Mouse (Mus musculus): ENCODE measurements at regions not wholly inside any gene's neighbourhood (a gene's known extent, or its start where the extent isn't known, plus 50 kb on each side); places are given as distances from the start of the nearest gene placed in this dataset.

- no peaks in the 10 kb centered on the region for H3K79me2 ChIP-seq (replicated peaks; ENCODE audit: control insufficient read depth, extremely low read depth, insufficient read depth, poor library complexity, severe bottlenecking)
- peaks cover 88% of the 10 kb centered on the region for H3K27me3 ChIP-seq (replicated peaks)
- no peak for DNase-seq (ENCODE audit: extremely low read depth)
- TF ChIP-seq ZC3H11A (IDR thresholded peaks at IDR 0.05; ENCODE audit: low read depth, low read length) (no peak), HCFC1 (IDR thresholded peaks at IDR 0.05; ENCODE audit: low read depth, low read length) (no peak), CHD2 (IDR thresholded peaks at IDR 0.05; ENCODE audit: low read length) (no peak), UBTF (IDR thresholded peaks at IDR 0.05; ENCODE audit: low read depth, low read length) (no peak), ELF1 (IDR thresholded peaks at IDR 0.05; ENCODE audit: low read depth, low read length) (no peak), NELFE (IDR thresholded peaks at IDR 0.05; ENCODE audit: low read depth, low read length) (no peak), KAT2A (IDR thresholded peaks at IDR 0.05; ENCODE audit: insufficient replicate concordance, low read length) (no peak), MAZ (IDR thresholded peaks at IDR 0.05; ENCODE audit: low read depth, low read length) (no peak), MAX (IDR thresholded peaks at IDR 0.05; ENCODE audit: low read length) (no peak), TCF12 (IDR thresholded peaks at IDR 0.05; ENCODE audit: low read depth, low read length) (no peak)
- no peak overlapping the region for H3K4me2 ChIP-seq (ENCODE audit: insufficient read depth, low read depth, poor library complexity, severe bottlenecking)
- dilution Hi-C loops (cut with MboI; ENCODE audit: extremely low pct_ligation_motif_present, extremely low pct_unique_long_range_greater_than_20kb, low sequenced_read_pairs) (no loop called here), in situ Hi-C loops (cut with MboI; ENCODE audit: low pct_ligation_motif_present, low pct_unique_long_range_greater_than_20kb, low sequenced_read_pairs) (no loop called here)
- peaks cover 3% of the 10 kb centered on the region in 2 experiments; a peak in 2 of 4 replicates for H3K4me1 ChIP-seq (ENCODE audit: control insufficient read depth in 1 of 2, insufficient read depth in 2 of 2)
- no peak overlapping the region for H3K4me3 ChIP-seq (replicated peaks in 1 of 3; ENCODE audit: low read depth in 2 of 3, low read length in 2 of 3, poor library complexity in 1 of 3)
- no peaks in the 10 kb centered on the region for H3K9me3 ChIP-seq (replicated peaks; ENCODE audit: low read length)
- no peaks in the 10 kb centered on the region for H3K36me3 ChIP-seq (replicated peaks in 1 of 2; ENCODE audit: control insufficient read depth in 1 of 2, insufficient read depth in 1 of 2, low read length in 1 of 2)
- no peak overlapping the region for H3K27ac ChIP-seq (ENCODE audit: insufficient read depth, low read depth)
- H3K9ac ChIP-seq (ENCODE audit: insufficient read depth, low read depth) = no peak overlapping the region
Observed at GRCm38 (mm10) chr2:160516526-160516925, 129.2 kb upstream of the Top1 start.

GRCm38 (mm10) chr2:160525301-160526205 lies 120.1 kb upstream of the Top1 start:
- no peaks in the 10 kb centered on the region for H3K36me3 ChIP-seq (replicated peaks in 1 of 2; ENCODE audit: control insufficient read depth in 1 of 2, insufficient read depth in 1 of 2, low read length in 1 of 2)
- H3K27me3 ChIP-seq (replicated peaks) = peaks cover 74% of the 10 kb centered on the region
- H3K9me3 ChIP-seq (replicated peaks; ENCODE audit: low read length) = no peaks in the 10 kb centered on the region
- in situ Hi-C loops (cut with MboI; ENCODE audit: low pct_ligation_motif_present, low pct_unique_long_range_greater_than_20kb, low sequenced_read_pairs) (no loop called here), dilution Hi-C loops (cut with MboI; ENCODE audit: extremely low pct_ligation_motif_present, extremely low pct_unique_long_range_greater_than_20kb, low sequenced_read_pairs) (no loop called here)
- no peak overlapping the region for H3K4me3 ChIP-seq (replicated peaks in 1 of 3; ENCODE audit: low read depth in 2 of 3, low read length in 2 of 3, poor library complexity in 1 of 3)
- H3K79me2 ChIP-seq (replicated peaks; ENCODE audit: control insufficient read depth, extremely low read depth, insufficient read depth, poor library complexity, severe bottlenecking) = no peaks in the 10 kb centered on the region
- DNase-seq (ENCODE audit: extremely low read depth) = no peak
- no peak overlapping the region for H3K4me2 ChIP-seq (ENCODE audit: insufficient read depth, low read depth, poor library complexity, severe bottlenecking)
- H3K9ac ChIP-seq (ENCODE audit: insufficient read depth, low read depth) = no peak overlapping the region
- no peak overlapping the region for H3K27ac ChIP-seq (ENCODE audit: insufficient read depth, low read depth)
- H3K4me1 ChIP-seq (ENCODE audit: control insufficient read depth in 1 of 2, insufficient read depth in 2 of 2) = no peaks in the 10 kb centered on the region
- TF ChIP-seq CTCF (conservative IDR thresholded peaks at IDR 0.05 in 1 of 2, IDR thresholded peaks at IDR 0.05 in 1 of 2; ENCODE audit: low read depth in 2 of 2, low read length in 2 of 2) (peak in 1 of 2 experiments; percentile 28; a peak in 2 of 4 replicates), SMC3 (IDR thresholded peaks at IDR 0.05; ENCODE audit: low read depth, low read length) (0 out of 2 replicates have a peak, but pooled peaks have one; percentile 10), RAD21 (IDR thresholded peaks at IDR 0.05; ENCODE audit: low read depth, low read length) (no peak; the same call in none of the 2 replicates)

Measured in CH12.LX (cell line).